Mouse (Mus musculus) stomach, embryonic 16.5 days (tissue): Measurements from ENCODE around the gene Foxi3. TPM values are rescaled to one million over a fixed set of nuclear protein-coding genes. Genes with fewer than 3 reads are reported as not detected.
A peak's percentile ranks its signal among the peaks of the same experiment; 100 is the strongest.

Source experiments
- ATAC-seq: fragments of 200-750 bp; cut with Nextera tagmentation; 2 replicates; pipeline ENCODE4 v1.8.0; 2017; ENCODE audit warnings: moderate number of reproducible peaks, moderate TSS enrichment; ENCODE audit not compliant: insufficient read depth, low FRiP score
- H3K27ac ChIP-seq: fragments of 300-500 bp; sonication (generic); 2 replicates; pipeline ENCODE4 v1.5.1; 2014; ENCODE audit warnings: low read length
- H3K27me3 ChIP-seq: fragments of 300-500 bp; sonication (generic); 2 replicates; pipeline ENCODE4 v1.6.1; 2014; ENCODE audit warnings: low read length, control low read depth, mixed read lengths; ENCODE audit not compliant: control insufficient read depth, insufficient read depth
- H3K36me3 ChIP-seq: fragments of 300-500 bp; sonication (generic); 2 replicates; pipeline ENCODE4 v1.6.1; 2014; ENCODE audit warnings: low read length; ENCODE audit not compliant: control insufficient read depth, insufficient read depth
- H3K4me1 ChIP-seq: fragments of 300-500 bp; sonication (generic); 2 replicates; pipeline ENCODE4 v1.6.1; 2014; ENCODE audit warnings: low read length, control low read depth, mixed read lengths; ENCODE audit not compliant: control insufficient read depth, insufficient read depth
- H3K4me2 ChIP-seq: fragments of 300-500 bp; sonication (generic); 2 replicates; pipeline ENCODE4 v1.6.1; 2014; ENCODE audit warnings: low read depth, low read length, mixed read lengths
- H3K4me3 ChIP-seq: fragments of 300-500 bp; sonication (generic); replicated peaks from 2 replicates; pipeline ENCODE4 v1.5.1; 2014; ENCODE audit warnings: mild to moderate bottlenecking, low read length
- H3K9ac ChIP-seq: fragments of 300-500 bp; sonication (generic); 2 replicates; pipeline ENCODE4 v1.6.1; 2014; ENCODE audit warnings: low read length
- H3K9me3 ChIP-seq: fragments of 300-500 bp; sonication (generic); replicated peaks from 2 replicates; pipeline ENCODE4 v1.6.1; 2016; ENCODE audit warnings: low read length, control low read depth; ENCODE audit not compliant: control insufficient read depth
- WGBS: fragments of 180-500 bp; shearing (Covaris S2); extraction: QIAGEN DNeasy Blood & Tissue Kit; methylation state at CpG from one replicate; pipeline ENCODE4 v1.1.7; 2014; 5-methylcytosine and 5-hydroxymethylcytosine counted together
- polyA plus RNA-seq: library from polyadenylated mRNA; unstranded; fragments of >200 nt; fragmentation: Nextera tagmentation; extraction: Ambion mirVana; gene quantifications from 2 replicates; pipeline ENCODE4 v1.2.1, GENCODE M21; 2015

Gene Foxi3
- polyA plus RNA-seq, 1 experiment from 2014 or later: not detected

- H3K9ac ChIP-seq: no peak overlapping the region
- WGBS: 69% methylated on average over 7 of the region's 7 CpGs
- H3K27ac ChIP-seq: no peak overlapping the region
- no peak overlapping the region for H3K4me3 ChIP-seq
- no peaks in the 10 kb centered on the region for H3K9me3 ChIP-seq
- peaks cover 44% of the 10 kb centered on the region for H3K27me3 ChIP-seq
- no peak overlapping the region for H3K4me2 ChIP-seq
- peaks cover 8% of the 10 kb centered on the region for H3K4me1 ChIP-seq
- ATAC-seq: no peak
- no peaks in the 10 kb centered on the region for H3K36me3 ChIP-seq
These were observed 3.1 kb upstream of the Foxi3 start for GRCm38 (mm10) chr6:70953274-70953673.

GRCm38 (mm10) chr6:70954040-70954439, 2.3 kb upstream of the Foxi3 start:
- Histone ChIP-seq H3K4me1 (peaks cover 8% of the 10 kb centered on the region), H3K4me3 (no peak overlapping the region), H3K9me3 (no peaks in the 10 kb centered on the region), H3K4me2 (no peak overlapping the region), H3K27me3 (peaks cover 49% of the 10 kb centered on the region), H3K9ac (no peak overlapping the region), H3K27ac (no peak overlapping the region), H3K36me3 (no peaks in the 10 kb centered on the region)
- 14% methylated on average over 6 of the region's 6 CpGs for WGBS
- ATAC-seq: no peak

- Histone ChIP-seq H3K9me3 (no peaks in the 10 kb centered on the region), H3K9ac (no peak overlapping the region), H3K4me1 (peaks cover 8% of the 10 kb centered on the region), H3K36me3 (no peaks in the 10 kb centered on the region), H3K27ac (no peak overlapping the region), H3K4me3 (no peak overlapping the region), H3K4me2 (no peak overlapping the region), H3K27me3 (peaks cover 61% of the 10 kb centered on the region)
- 6% methylated on average over 14 of the region's 14 CpGs for WGBS
- no peak for ATAC-seq
These were observed 985 bp upstream of the Foxi3 start for GRCm38 (mm10) chr6:70955291-70955800.

- ATAC-seq: no peak; the same call in 1 of the 2 replicates
- Histone ChIP-seq H3K27me3 (peaks cover 66% of the 10 kb centered on the region), H3K36me3 (no peaks in the 10 kb centered on the region), H3K27ac (no peak overlapping the region), H3K9me3 (no peaks in the 10 kb centered on the region), H3K4me3 (peak overlapping the region; percentile 40), H3K4me1 (peaks cover 8% of the 10 kb centered on the region), H3K9ac (no peak overlapping the region), H3K4me2 (peak overlapping the region; percentile 68)
- WGBS: 2% methylated on average over 12 of the region's 12 CpGs
These were observed 490 bp upstream of the Foxi3 start for GRCm38 (mm10) chr6:70955841-70956240.

- peak overlapping the region; percentile 40 for H3K4me3 ChIP-seq
- H3K4me2 ChIP-seq: peak overlapping the region; percentile 68
- no peak overlapping the region for H3K9ac ChIP-seq
- H3K36me3 ChIP-seq: no peaks in the 10 kb centered on the region
- peaks cover 67% of the 10 kb centered on the region for H3K27me3 ChIP-seq
- H3K27ac ChIP-seq: no peak overlapping the region
- WGBS: under 1% methylated on average over 34 of the region's 34 CpGs
- no peaks in the 10 kb centered on the region for H3K9me3 ChIP-seq
- H3K4me1 ChIP-seq: peaks cover 8% of the 10 kb centered on the region
- ATAC-seq: no peak
These were observed 605 bp downstream of the Foxi3 start for GRCm38 (mm10) chr6:70956936-70957335.

GRCm38 (mm10) chr6:70957341-70957940, 1.1 kb downstream of the Foxi3 start:
- no peaks in the 10 kb centered on the region for H3K9me3 ChIP-seq
- no peak overlapping the region for H3K9ac ChIP-seq
- no peak overlapping the region for H3K4me3 ChIP-seq
- H3K4me2 ChIP-seq: no peak overlapping the region
- H3K4me1 ChIP-seq: peaks cover 8% of the 10 kb centered on the region
- 11% methylated on average over 7 of the region's 7 CpGs for WGBS
- no peak overlapping the region for H3K27ac ChIP-seq
- no peak for ATAC-seq
- H3K27me3 ChIP-seq: peaks cover 64% of the 10 kb centered on the region
- H3K36me3 ChIP-seq: no peaks in the 10 kb centered on the region

GRCm38 (mm10) chr6:70964116-70964830, 7.9 kb downstream of the Foxi3 start:
- Histone ChIP-seq H3K4me3 (no peak overlapping the region), H3K4me2 (no peak overlapping the region), H3K4me1 (peaks cover 3% of the 10 kb centered on the region; the same call in 1 of the 2 replicates), H3K27me3 (peaks cover 21% of the 10 kb centered on the region), H3K27ac (no peak overlapping the region), H3K9ac (no peak overlapping the region), H3K36me3 (no peaks in the 10 kb centered on the region), H3K9me3 (no peaks in the 10 kb centered on the region)
- 49% methylated on average over 6 of the region's 6 CpGs for WGBS
- ATAC-seq: no peak

- H3K9me3 ChIP-seq: no peaks in the 10 kb centered on the region
- peaks cover 3% of the 10 kb centered on the region; the same call in 1 of the 2 replicates for H3K4me1 ChIP-seq
- peaks cover 7% of the 10 kb centered on the region; the same call in 1 of the 2 replicates for H3K27me3 ChIP-seq
- H3K4me3 ChIP-seq: no peak overlapping the region
- no peak overlapping the region for H3K4me2 ChIP-seq
- no peaks in the 10 kb centered on the region for H3K36me3 ChIP-seq
- H3K27ac ChIP-seq: no peak overlapping the region
- no peak for ATAC-seq
- WGBS: 25% methylated on average over 7 of the region's 7 CpGs
- H3K9ac ChIP-seq: no peak overlapping the region
These were observed 9.4 kb downstream of the Foxi3 start for GRCm38 (mm10) chr6:70965694-70966093.

- Histone ChIP-seq H3K27ac (no peak overlapping the region), H3K4me2 (peak overlapping the region; percentile 47), H3K36me3 (no peaks in the 10 kb centered on the region), H3K9me3 (no peaks in the 10 kb centered on the region), H3K9ac (no peak overlapping the region), H3K4me3 (0 out of 2 replicates have a peak overlapping the region, but pooled peaks have one; percentile 10), H3K27me3 (peaks cover 4% of the 10 kb centered on the region; the same call in 1 of the 2 replicates), H3K4me1 (peaks cover 3% of the 10 kb centered on the region; the same call in 1 of the 2 replicates)
- WGBS: 3% methylated on average over 8 of the region's 8 CpGs
- ATAC-seq: no peak
These were observed 11.1 kb downstream of the Foxi3 start for GRCm38 (mm10) chr6:70967422-70967821.
